Mouse (Mus musculus): Measurements from ENCODE around the gene Nisch. TPM values are rescaled to one million over a fixed set of nuclear protein-coding genes. Genes with fewer than 3 reads are reported as not detected.

Gene Nisch
- polyA plus RNA-seq, 1 experiment from 2014 or later, result 407 TPM

- DNase-seq (ENCODE audit: low spot score) (no peak), ATAC-seq (replicated peaks; ENCODE audit: low FRiP score) (no peak)
- no peaks in the 10 kb centered on the region for H3K27me3 ChIP-seq (ENCODE audit: control insufficient read depth, insufficient read depth, low read length)
- no peak overlapping the region for H3K9ac ChIP-seq (ENCODE audit: low read length)
- peaks cover 22% of the 10 kb centered on the region for H3K36me3 ChIP-seq (ENCODE audit: control insufficient read depth, insufficient read depth, low read length)
- no peak overlapping the region for H3K27ac ChIP-seq (ENCODE audit: low read depth, low read length)
- no peak overlapping the region for H3K4me2 ChIP-seq (ENCODE audit: low read depth, low read length, severe bottlenecking)
- 89% methylated on average over 3 of the region's 3 CpGs for WGBS
- no peak overlapping the region for H3K4me3 ChIP-seq (ENCODE audit: low read depth, low read length)
- peaks cover 4% of the 10 kb centered on the region; the same call in 1 of the 2 replicates for H3K4me1 ChIP-seq (replicated peaks; ENCODE audit: control insufficient read depth, insufficient read depth, low read length)
- H3K9me3 ChIP-seq (ENCODE audit: control insufficient read depth, low read length), result no peaks in the 10 kb centered on the region
Observed at GRCm38 (mm10) chr14:31200038-31200437, 16.7 kb downstream of the Nisch start.

GRCm38 (mm10) chr14:31199599-31199998 is 17.1 kb downstream of the Nisch start:
- ATAC-seq (replicated peaks; ENCODE audit: low FRiP score) (no peak), DNase-seq (ENCODE audit: low spot score) (no peak)
- H3K4me2 ChIP-seq (ENCODE audit: low read depth, low read length, severe bottlenecking), result no peak overlapping the region
- no peaks in the 10 kb centered on the region for H3K9me3 ChIP-seq (ENCODE audit: control insufficient read depth, low read length)
- H3K27ac ChIP-seq (ENCODE audit: low read depth, low read length), result no peak overlapping the region
- no peak overlapping the region for H3K4me3 ChIP-seq (ENCODE audit: low read depth, low read length)
- H3K9ac ChIP-seq (ENCODE audit: low read length), result no peak overlapping the region
- H3K4me1 ChIP-seq (replicated peaks; ENCODE audit: control insufficient read depth, insufficient read depth, low read length), result no peaks in the 10 kb centered on the region; the same call in 1 of the 2 replicates
- WGBS, result 93% methylated on average over 7 of the region's 7 CpGs
- no peaks in the 10 kb centered on the region for H3K27me3 ChIP-seq (ENCODE audit: control insufficient read depth, insufficient read depth, low read length)
- peaks cover 22% of the 10 kb centered on the region for H3K36me3 ChIP-seq (ENCODE audit: control insufficient read depth, insufficient read depth, low read length)

DNA sequence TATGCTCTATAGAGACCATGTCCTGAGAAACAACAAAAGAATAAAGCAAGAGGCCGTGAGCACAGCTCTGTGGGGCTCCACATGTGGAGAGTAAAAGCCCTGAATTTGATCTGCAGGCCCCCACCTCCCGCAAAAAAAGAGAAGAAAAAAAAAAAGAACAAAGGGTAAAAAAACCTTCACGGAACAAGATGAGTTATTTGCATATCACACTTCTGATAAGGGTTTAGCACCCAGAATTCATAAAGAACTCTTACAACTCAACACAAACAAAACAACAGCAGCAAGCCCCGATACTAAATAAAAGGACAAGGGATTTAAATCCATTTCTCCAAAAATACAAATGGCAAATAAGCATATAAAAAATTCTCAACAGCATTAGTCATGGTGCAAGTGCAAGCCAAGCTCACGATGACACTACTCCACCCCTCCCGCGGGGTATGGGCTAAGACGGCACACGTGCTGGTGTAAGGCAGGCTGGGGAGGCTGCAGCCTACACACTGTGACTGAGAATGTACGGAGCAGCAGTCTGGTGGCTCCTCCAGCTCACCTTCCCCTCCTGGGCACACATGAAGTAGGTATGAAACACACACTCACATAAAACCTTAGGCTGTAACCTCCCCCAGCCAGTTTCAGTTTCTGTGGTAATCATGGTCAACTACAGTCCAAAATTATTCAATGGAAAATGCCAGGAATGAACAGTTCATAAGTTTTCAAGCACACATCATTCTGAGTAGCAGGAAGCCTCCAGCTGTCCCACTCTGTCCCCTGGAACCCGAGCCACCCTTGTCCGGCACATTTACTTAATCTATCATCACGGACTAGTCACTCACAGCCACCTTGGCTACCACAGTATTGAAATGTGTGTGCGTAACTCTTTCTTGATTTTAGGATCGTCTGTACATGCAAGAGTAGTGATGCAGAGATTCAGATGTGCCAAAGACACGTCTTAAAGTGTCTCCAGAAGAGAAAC is 18.9 kb downstream of the Nisch start:
- Histone ChIP-seq H3K9me3 (ENCODE audit: control insufficient read depth, low read length) (no peaks in the 10 kb centered on the region), H3K9ac (ENCODE audit: low read length) (no peak overlapping the region), H3K4me2 (ENCODE audit: low read depth, low read length, severe bottlenecking) (no peak overlapping the region), H3K4me1 (replicated peaks; ENCODE audit: control insufficient read depth, insufficient read depth, low read length) (no peaks in the 10 kb centered on the region), H3K27ac (ENCODE audit: low read depth, low read length) (no peak overlapping the region), H3K4me3 (ENCODE audit: low read depth, low read length) (no peak overlapping the region), H3K27me3 (ENCODE audit: control insufficient read depth, insufficient read depth, low read length) (no peaks in the 10 kb centered on the region), H3K36me3 (ENCODE audit: control insufficient read depth, insufficient read depth, low read length) (peaks cover 16% of the 10 kb centered on the region)
- ATAC-seq (replicated peaks; ENCODE audit: low FRiP score), result no peak
- no peak for DNase-seq (ENCODE audit: low spot score)
- WGBS, result 81% methylated on average over 16 of the region's 16 CpGs

DNA sequence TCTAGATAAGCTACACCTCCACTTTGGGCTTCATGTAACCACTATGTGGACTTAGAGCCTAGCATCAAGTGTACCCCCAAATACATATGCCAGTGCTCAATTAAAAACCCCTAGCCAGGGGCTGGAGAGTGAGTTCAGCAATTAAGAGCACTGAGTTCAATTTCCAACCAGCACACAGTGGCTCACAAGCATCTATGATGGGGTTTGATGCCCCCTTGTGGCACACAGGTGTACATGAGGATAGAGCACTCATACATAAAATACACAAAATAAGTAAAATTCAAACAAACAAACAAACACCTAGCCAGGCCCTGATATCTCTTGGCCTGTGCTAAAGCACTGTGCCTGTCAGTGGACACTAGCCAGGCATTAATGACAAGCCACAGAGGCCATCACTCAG is 20.8 kb downstream of the Nisch start:
- Histone ChIP-seq H3K9me3 (ENCODE audit: control insufficient read depth, low read length) (no peaks in the 10 kb centered on the region), H3K4me1 (replicated peaks; ENCODE audit: control insufficient read depth, insufficient read depth, low read length) (no peaks in the 10 kb centered on the region), H3K4me2 (ENCODE audit: low read depth, low read length, severe bottlenecking) (no peak overlapping the region), H3K9ac (ENCODE audit: low read length) (no peak overlapping the region), H3K27me3 (ENCODE audit: control insufficient read depth, insufficient read depth, low read length) (no peaks in the 10 kb centered on the region), H3K36me3 (ENCODE audit: control insufficient read depth, insufficient read depth, low read length) (peaks cover 17% of the 10 kb centered on the region), H3K4me3 (ENCODE audit: low read depth, low read length) (no peak overlapping the region), H3K27ac (ENCODE audit: low read depth, low read length) (no peak overlapping the region)
- ATAC-seq (replicated peaks; ENCODE audit: low FRiP score), result no peak
- DNase-seq (ENCODE audit: low spot score), result no peak

- WGBS, result 93% methylated on average over 4 of the region's 4 CpGs
- H3K36me3 ChIP-seq (ENCODE audit: control insufficient read depth, insufficient read depth, low read length), result peaks cover 21% of the 10 kb centered on the region
- ATAC-seq (replicated peaks; ENCODE audit: low FRiP score), result no peak
Observed at GRCm38 (mm10) chr14:31195521-31195920, 21.2 kb downstream of the Nisch start.

GRCm38 (mm10) chr14:31194891-31195513 is 21.7 kb downstream of the Nisch start:
- ATAC-seq (replicated peaks; ENCODE audit: low FRiP score) (no peak), DNase-seq (ENCODE audit: low spot score) (no peak)
- no peak overlapping the region for H3K27ac ChIP-seq (ENCODE audit: low read depth, low read length)
- H3K36me3 ChIP-seq (ENCODE audit: control insufficient read depth, insufficient read depth, low read length), result peaks cover 22% of the 10 kb centered on the region
- no peak overlapping the region for H3K4me2 ChIP-seq (ENCODE audit: low read depth, low read length, severe bottlenecking)
- no peak overlapping the region for H3K9ac ChIP-seq (ENCODE audit: low read length)
- H3K27me3 ChIP-seq (ENCODE audit: control insufficient read depth, insufficient read depth, low read length), result no peaks in the 10 kb centered on the region
- H3K9me3 ChIP-seq (ENCODE audit: control insufficient read depth, low read length), result no peaks in the 10 kb centered on the region
- no peak overlapping the region for H3K4me3 ChIP-seq (ENCODE audit: low read depth, low read length)
- WGBS, result 91% methylated on average over 14 of the region's 14 CpGs
- H3K4me1 ChIP-seq (replicated peaks; ENCODE audit: control insufficient read depth, insufficient read depth, low read length), result no peaks in the 10 kb centered on the region

More at GRCm38 (mm10) chr14:31195521-31195920, 21.2 kb downstream of the Nisch start:
- Histone ChIP-seq H3K4me2 (ENCODE audit: low read depth, low read length, severe bottlenecking) (no peak overlapping the region), H3K27ac (ENCODE audit: low read depth, low read length) (no peak overlapping the region), H3K4me3 (ENCODE audit: low read depth, low read length) (no peak overlapping the region), H3K27me3 (ENCODE audit: control insufficient read depth, insufficient read depth, low read length) (no peaks in the 10 kb centered on the region), H3K9me3 (ENCODE audit: control insufficient read depth, low read length) (no peaks in the 10 kb centered on the region), H3K4me1 (replicated peaks; ENCODE audit: control insufficient read depth, insufficient read depth, low read length) (no peaks in the 10 kb centered on the region), H3K9ac (ENCODE audit: low read length) (no peak overlapping the region)
- no peak for DNase-seq (ENCODE audit: low spot score)

- ATAC-seq (replicated peaks; ENCODE audit: low FRiP score), result no peak
- H3K9ac ChIP-seq (ENCODE audit: low read length), result no peak overlapping the region
- no peak overlapping the region for H3K4me3 ChIP-seq (ENCODE audit: low read depth, low read length)
- no peaks in the 10 kb centered on the region for H3K9me3 ChIP-seq (ENCODE audit: control insufficient read depth, low read length)
- peaks cover 25% of the 10 kb centered on the region for H3K36me3 ChIP-seq (ENCODE audit: control insufficient read depth, insufficient read depth, low read length)
- WGBS, result 94% methylated on average over 2 of the region's 2 CpGs
- no peak overlapping the region for H3K27ac ChIP-seq (ENCODE audit: low read depth, low read length)
- DNase-seq (ENCODE audit: low spot score), result no peak
- H3K4me2 ChIP-seq (ENCODE audit: low read depth, low read length, severe bottlenecking), result no peak overlapping the region
- no peaks in the 10 kb centered on the region for H3K27me3 ChIP-seq (ENCODE audit: control insufficient read depth, insufficient read depth, low read length)
- no peaks in the 10 kb centered on the region for H3K4me1 ChIP-seq (replicated peaks; ENCODE audit: control insufficient read depth, insufficient read depth, low read length)
Observed at GRCm38 (mm10) chr14:31194441-31194840, 22.3 kb downstream of the Nisch start.

- no peaks in the 10 kb centered on the region for H3K9me3 ChIP-seq (ENCODE audit: control insufficient read depth, low read length)
- H3K4me3 ChIP-seq (ENCODE audit: low read depth, low read length), result no peak overlapping the region
- no peak overlapping the region for H3K4me2 ChIP-seq (ENCODE audit: low read depth, low read length, severe bottlenecking)
- H3K9ac ChIP-seq (ENCODE audit: low read length), result no peak overlapping the region
- peaks cover 26% of the 10 kb centered on the region for H3K36me3 ChIP-seq (ENCODE audit: control insufficient read depth, insufficient read depth, low read length)
- DNase-seq (ENCODE audit: low spot score), result no peak
- H3K27me3 ChIP-seq (ENCODE audit: control insufficient read depth, insufficient read depth, low read length), result no peaks in the 10 kb centered on the region
- H3K27ac ChIP-seq (ENCODE audit: low read depth, low read length), result no peak overlapping the region
- ATAC-seq (replicated peaks; ENCODE audit: low FRiP score), result no peak
- 0 out of 2 replicates have a peak, but pooled peaks cover 2% of the 10 kb centered on the region for H3K4me1 ChIP-seq (replicated peaks; ENCODE audit: control insufficient read depth, insufficient read depth, low read length)
- WGBS, result 91% methylated on average over 7 of the region's 7 CpGs
Observed at GRCm38 (mm10) chr14:31193791-31194190, 23.0 kb downstream of the Nisch start.

All from forebrain, embryonic 11.5 days (tissue).